Mouse (Mus musculus): Measurements from ENCODE around the gene Tcf12.

Tcf12 gene

GRCm38 (mm10) chr9:72092191-72092590 lies 19.5 kb downstream of the Tcf12 start:
- in situ Hi-C loops (cut with MboI; ENCODE audit: unreplicated experiment in 2 of 2), result no loop called here

GRCm38 (mm10) chr9:72088893-72089611 lies 22.6 kb downstream of the Tcf12 start:
- in situ Hi-C loops (cut with MboI; ENCODE audit: unreplicated experiment in 2 of 2), result no loop called here

GRCm38 (mm10) chr9:72085017-72085416 lies 26.7 kb downstream of the Tcf12 start:
- in situ Hi-C loops (cut with MboI; ENCODE audit: unreplicated experiment in 2 of 2), result no loop called here

GRCm38 (mm10) chr9:72084131-72084530 lies 27.5 kb downstream of the Tcf12 start:
- in situ Hi-C loops (cut with MboI; ENCODE audit: unreplicated experiment in 2 of 2), result no loop called here

- in situ Hi-C loops (cut with MboI; ENCODE audit: unreplicated experiment in 2 of 2), result no loop called here
Observed at GRCm38 (mm10) chr9:72076158-72076557, 35.5 kb downstream of the Tcf12 start.

GRCm38 (mm10) chr9:72066151-72066550 lies 45.5 kb downstream of the Tcf12 start:
- in situ Hi-C loops (cut with MboI; ENCODE audit: unreplicated experiment in 2 of 2), result no loop called here

GRCm38 (mm10) chr9:72053144-72053543 lies 58.5 kb downstream of the Tcf12 start:
- in situ Hi-C loops (cut with MboI; ENCODE audit: unreplicated experiment in 2 of 2), result no loop called here

- in situ Hi-C loops (cut with MboI; ENCODE audit: unreplicated experiment in 2 of 2), result no loop called here
Observed at GRCm38 (mm10) chr9:72040156-72040555, 71.5 kb downstream of the Tcf12 start.

GRCm38 (mm10) chr9:72039369-72039768 lies 72.3 kb downstream of the Tcf12 start:
- in situ Hi-C loops (cut with MboI; ENCODE audit: unreplicated experiment in 2 of 2), result no loop called here

GRCm38 (mm10) chr9:72037059-72037516 lies 74.6 kb downstream of the Tcf12 start:
- in situ Hi-C loops (cut with MboI; ENCODE audit: unreplicated experiment in 2 of 2), result no loop called here

- in situ Hi-C loops (cut with MboI; ENCODE audit: unreplicated experiment in 2 of 2), result no loop called here
Observed at GRCm38 (mm10) chr9:72036257-72036656, 75.4 kb downstream of the Tcf12 start.

GRCm38 (mm10) chr9:72033271-72033670 lies 78.4 kb downstream of the Tcf12 start:
- in situ Hi-C loops (cut with MboI; ENCODE audit: unreplicated experiment in 2 of 2), result no loop called here

- in situ Hi-C loops (cut with MboI; ENCODE audit: unreplicated experiment in 2 of 2), result no loop called here
Observed at GRCm38 (mm10) chr9:72030274-72030673, 81.4 kb downstream of the Tcf12 start.

- in situ Hi-C loops (cut with MboI; ENCODE audit: unreplicated experiment in 2 of 2), result no loop called here
Observed at GRCm38 (mm10) chr9:72029601-72030000, 82.1 kb downstream of the Tcf12 start.

GRCm38 (mm10) chr9:72023274-72023673 lies 88.4 kb downstream of the Tcf12 start:
- in situ Hi-C loops (cut with MboI; ENCODE audit: unreplicated experiment in 2 of 2), result no loop called here

- in situ Hi-C loops (cut with MboI; ENCODE audit: unreplicated experiment in 2 of 2), result no loop called here
Observed at GRCm38 (mm10) chr9:72021512-72021911, 90.2 kb downstream of the Tcf12 start.

- in situ Hi-C loops (cut with MboI; ENCODE audit: unreplicated experiment in 2 of 2), result no loop called here
Observed at GRCm38 (mm10) chr9:72016021-72016420, 95.7 kb downstream of the Tcf12 start.

- in situ Hi-C loops (cut with MboI; ENCODE audit: unreplicated experiment in 2 of 2), result no loop called here
Observed at GRCm38 (mm10) chr9:72014585-72015381, 96.9 kb downstream of the Tcf12 start.

- in situ Hi-C loops (cut with MboI; ENCODE audit: unreplicated experiment in 2 of 2), result no loop called here
Observed at GRCm38 (mm10) chr9:72013541-72013940, 98.1 kb downstream of the Tcf12 start.

GRCm38 (mm10) chr9:72008634-72009033 lies 103.0 kb downstream of the Tcf12 start:
- in situ Hi-C loops (cut with MboI; ENCODE audit: unreplicated experiment in 2 of 2), result no loop called here

- in situ Hi-C loops (cut with MboI; ENCODE audit: unreplicated experiment in 2 of 2), result no loop called here
Observed at GRCm38 (mm10) chr9:71991147-71991546, 120.5 kb downstream of the Tcf12 start.

- in situ Hi-C loops (cut with MboI; ENCODE audit: unreplicated experiment in 2 of 2), result no loop called here
Observed at GRCm38 (mm10) chr9:71990376-71990775, 121.3 kb downstream of the Tcf12 start.
